ENCODE assay signal across 23 mouse cellular contexts in genomic region chr8:30561323-30562207, GRCm38 (mm10).
DNase-seq lines count a peak whose midpoint lies in the region; ATAC-seq lines count a peak whose summit lies in the region.
"Had no signal": no experiment of that assay in that cellular context is flagged by ENCODE, and none has a peak within 500 bp of the region (broad histone marks: within the 10 kb centered on the region; RNA-seq: fewer than 3 reads in every experiment).

No protein-coding gene starts in this region.

- H3K36me3 ChIP-seq in embryonic facial prominence, embryonic 12.5 days: no peaks in the 10 kb centered on the region
- H3K36me3 ChIP-seq in limb, embryonic 11.5 days (ENCODE audit: control insufficient read depth, insufficient read depth, low read length): no peaks in the 10 kb centered on the region
- no peaks in the 10 kb centered on the region for H3K36me3 ChIP-seq in heart, embryonic 10.5 days
- H3K36me3 ChIP-seq: forebrain, embryonic 12.5 days; hindbrain, embryonic 10.5 days; neural tube, embryonic 13.5 days had no signal

- WGBS in embryonic facial prominence, embryonic 12.5 days: 26% methylated on average over 8 of the region's 8 CpGs
- 47% methylated on average over 8 of the region's 8 CpGs for WGBS in limb, embryonic 11.5 days
- 79% methylated on average over 8 of the region's 8 CpGs for WGBS in heart, embryonic 10.5 days

- no peak overlapping the region for H3K9ac ChIP-seq in embryonic facial prominence, embryonic 12.5 days
- H3K9ac ChIP-seq in limb, embryonic 11.5 days (ENCODE audit: low read length): no peak overlapping the region
- H3K9ac ChIP-seq: forebrain, embryonic 12.5 days; liver, postnatal 0 days; neural tube, embryonic 13.5 days had no signal

- H3K9me3 ChIP-seq in embryonic facial prominence, embryonic 12.5 days: no peaks in the 10 kb centered on the region
- H3K9me3 ChIP-seq in limb, embryonic 11.5 days (ENCODE audit: control insufficient read depth, low read length): no peaks in the 10 kb centered on the region
- no peaks in the 10 kb centered on the region for H3K9me3 ChIP-seq in heart, embryonic 10.5 days
- H3K9me3 ChIP-seq: forebrain, embryonic 12.5 days; hindbrain, embryonic 10.5 days; neural tube, embryonic 13.5 days had no signal

- peak overlapping the region; percentile 65; the same call in 1 of the 2 replicates for H3K27ac ChIP-seq in embryonic facial prominence, embryonic 12.5 days
- H3K27ac ChIP-seq in limb, embryonic 11.5 days (replicated peaks; ENCODE audit: low read depth, low read length): no peak overlapping the region
- no peak overlapping the region for H3K27ac ChIP-seq in heart, embryonic 10.5 days
- H3K27ac ChIP-seq: forebrain, embryonic 12.5 days; heart, adult 2 months; hindbrain, embryonic 10.5 days; hindbrain, postnatal 0 days; left cerebral cortex, adult 2 months; neural tube, embryonic 13.5 days had no signal

- H3K4me2 ChIP-seq in embryonic facial prominence, embryonic 12.5 days (replicated peaks): no peak overlapping the region
- H3K4me2 ChIP-seq in limb, embryonic 11.5 days (ENCODE audit: low read depth, severe bottlenecking): no peak overlapping the region
- H3K4me2 ChIP-seq: forebrain, embryonic 12.5 days; neural tube, embryonic 13.5 days had no signal

- H3K27me3 ChIP-seq in embryonic facial prominence, embryonic 12.5 days: no peaks in the 10 kb centered on the region
- H3K27me3 ChIP-seq in limb, embryonic 11.5 days (ENCODE audit: control insufficient read depth, insufficient read depth, low read length): no peaks in the 10 kb centered on the region
- no peaks in the 10 kb centered on the region for H3K27me3 ChIP-seq in heart, embryonic 10.5 days (ENCODE audit: insufficient read depth, poor library complexity, severe bottlenecking)
- H3K27me3 ChIP-seq: forebrain, embryonic 12.5 days; neural tube, embryonic 13.5 days had no signal

- H3K4me1 ChIP-seq in embryonic facial prominence, embryonic 12.5 days: peaks cover 15% of the 10 kb centered on the region; the same call in 1 of the 2 replicates
- 0 out of 2 replicates have a peak, but pooled peaks cover 3% of the 10 kb centered on the region for H3K4me1 ChIP-seq in limb, embryonic 11.5 days (ENCODE audit: control insufficient read depth, insufficient read depth, low read length)
- H3K4me1 ChIP-seq in heart, embryonic 10.5 days: no peaks in the 10 kb centered on the region
- H3K4me1 ChIP-seq: hindbrain, embryonic 10.5 days; neural tube, embryonic 13.5 days had no signal

- H3K4me3 ChIP-seq in embryonic facial prominence, embryonic 12.5 days: no peak overlapping the region
- H3K4me3 ChIP-seq in limb, embryonic 11.5 days (ENCODE audit: low read depth, low read length): no peak overlapping the region
- no peak overlapping the region for H3K4me3 ChIP-seq in heart, embryonic 10.5 days
- H3K4me3 ChIP-seq: forebrain, embryonic 12.5 days; heart, adult 2 months; hindbrain, embryonic 10.5 days; left cerebral cortex, adult 2 months; neural tube, embryonic 13.5 days had no signal

- peak; percentile 90 for ATAC-seq in embryonic facial prominence, embryonic 12.5 days (ENCODE audit: insufficient number of reproducible peaks, insufficient read depth, low FRiP score, low TSS enrichment)
- ATAC-seq in limb, embryonic 11.5 days (ENCODE audit: insufficient number of reproducible peaks, low FRiP score, low TSS enrichment, low read depth): peak; percentile 67; the same call in 1 of the 2 replicates
- ATAC-seq in inflammation-experienced regulatory T-cells, adult 6 months: no peak
- ATAC-seq: activated CD4-positive, CD25-positive, alpha-beta regulatory T cell, adult 4 months; hindbrain, postnatal 0 days; liver, postnatal 0 days had no signal

- peak; percentile 3 for DNase-seq in 3T3-L1 (ENCODE audit: low read depth, low spot score)
- peak; percentile 55 for DNase-seq in Muller cell, postnatal 12 days (ENCODE audit: inconsistent ontology term)
- DNase-seq in limb, embryonic 11.5 days (ENCODE audit: low spot score): peak; percentile 32
- DNase-seq in cerebellum, postnatal 25 days: no peak
- no peak for DNase-seq in heart, embryonic 10.5 days (ENCODE audit: low spot score)
- DNase-seq: adrenal gland, postnatal 10 days; cerebellum, postnatal 36 days; gastrocnemius, postnatal 14 days; heart, adult 2 months; kidney, adult 8-10 months; liver, postnatal 0 days; lung, postnatal 14 days; midbrain, embryonic 14.5 days; right cerebral cortex, adult 18-20 months; thymus, postnatal 14 days had no signal

Comparison
In these comparisons a context has a peak if more than half of its experiments do, and no peak if none do; other contexts are left out.
1. DNase-seq: peak in 3T3-L1 (single experiment), Muller cell, postnatal 12 days (single experiment) and limb, embryonic 11.5 days (single experiment); none in cerebellum, postnatal 25 days (0 of 2) and heart, embryonic 10.5 days (single experiment).